Mouse (Mus musculus) limb, embryonic 11.5 days (tissue): Measurements from ENCODE around the gene Pgs1. TPM values are rescaled to one million over a fixed set of nuclear protein-coding genes. Genes with fewer than 3 reads are reported as not detected.

Experiments
- ATAC-seq: fragments of 200-750 bp; cut with Nextera tagmentation; 2 replicates; pipeline ENCODE4 v1.8.0; 2017; ENCODE audit warnings: low read depth; ENCODE audit not compliant: insufficient number of reproducible peaks, low FRiP score, low TSS enrichment
- DNase-seq: peaks from one replicate; pipeline ENCODE4 v3.0.0-alpha.2; 2015; ENCODE audit warnings: low spot score
- H3K27ac ChIP-seq: fragments of 300-500 bp; sonication (generic); replicated peaks from 2 replicates; pipeline ENCODE4 v1.5.1; 2014; ENCODE audit warnings: low read depth, mild to moderate bottlenecking, low read length
- H3K27me3 ChIP-seq: fragments of 300-500 bp; sonication (generic); 2 replicates; pipeline ENCODE4 v1.6.1; 2014; ENCODE audit warnings: mild to moderate bottlenecking, low read length, mixed read lengths; ENCODE audit not compliant: control insufficient read depth, insufficient read depth
- H3K36me3 ChIP-seq: fragments of 300-500 bp; sonication (generic); 2 replicates; pipeline ENCODE4 v1.6.1; 2014; ENCODE audit warnings: mild to moderate bottlenecking, low read length, moderate library complexity, mixed read lengths; ENCODE audit not compliant: control insufficient read depth, insufficient read depth
- H3K4me1 ChIP-seq: fragments of 300-500 bp; sonication (generic); 2 replicates; pipeline ENCODE4 v1.6.1; 2014; ENCODE audit warnings: low read length, mixed read lengths; ENCODE audit not compliant: control insufficient read depth, insufficient read depth
- H3K4me2 ChIP-seq: fragments of 300-500 bp; sonication (generic); 2 replicates; pipeline ENCODE4 v1.6.1; 2014; ENCODE audit warnings: low read depth, mild to moderate bottlenecking, moderate library complexity; ENCODE audit not compliant: severe bottlenecking
- H3K4me3 ChIP-seq: fragments of 300-500 bp; sonication (generic); 2 replicates; pipeline ENCODE4 v1.5.1; 2014; ENCODE audit warnings: low read depth, low read length
- H3K9ac ChIP-seq: fragments of 300-500 bp; sonication (generic); 2 replicates; pipeline ENCODE4 v1.6.1; 2014; ENCODE audit warnings: mild to moderate bottlenecking, low read length
- H3K9me3 ChIP-seq: fragments of 300-500 bp; sonication (generic); 2 replicates; pipeline ENCODE4 v1.6.1; 2016; ENCODE audit warnings: low read length; ENCODE audit not compliant: control insufficient read depth
- WGBS: fragments of 180-500 bp; shearing (Covaris S2); extraction: QIAGEN DNeasy Blood & Tissue Kit; methylation state at CpG from one replicate; pipeline ENCODE4 v1.1.7; 2014; 5-methylcytosine and 5-hydroxymethylcytosine counted together
- polyA plus RNA-seq: library from polyadenylated mRNA; unstranded; fragments of >200 nt; fragmentation: Nextera tagmentation; extraction: Ambion mirVana; gene quantifications from 2 replicates; pipeline ENCODE4 v1.2.1, GENCODE M21; 2014

The Pgs1 gene
- polyA plus RNA-seq, 1 experiment from 2014 or later = 38.4 TPM

- no peak overlapping the region for H3K4me3 ChIP-seq
- H3K9ac ChIP-seq = no peak overlapping the region
- DNase-seq (no peak), ATAC-seq (no peak)
- WGBS = 94% methylated on average over 4 of the region's 4 CpGs
- H3K4me2 ChIP-seq = no peak overlapping the region
- H3K36me3 ChIP-seq = peaks cover 11% of the 10 kb centered on the region
- no peak overlapping the region for H3K27ac ChIP-seq
- no peaks in the 10 kb centered on the region for H3K27me3 ChIP-seq
- H3K9me3 ChIP-seq = no peaks in the 10 kb centered on the region
- peaks cover 19% of the 10 kb centered on the region for H3K4me1 ChIP-seq
Observed at GRCm38 (mm10) chr11:117998356-117998755, 12.3 kb downstream of the Pgs1 start.

GRCm38 (mm10) chr11:117999260-117999934, 13.3 kb downstream of the Pgs1 start:
- Histone ChIP-seq H3K4me2 (no peak overlapping the region), H3K27me3 (no peaks in the 10 kb centered on the region), H3K4me1 (peaks cover 9% of the 10 kb centered on the region), H3K4me3 (no peak overlapping the region), H3K9ac (no peak overlapping the region), H3K36me3 (peaks cover 15% of the 10 kb centered on the region), H3K27ac (no peak overlapping the region), H3K9me3 (no peaks in the 10 kb centered on the region)
- DNase-seq = no peak
- ATAC-seq = no peak
- WGBS = 88% methylated on average over 6 of the region's 6 CpGs

- Histone ChIP-seq H3K9ac (no peak overlapping the region), H3K4me1 (peaks cover 5% of the 10 kb centered on the region; the same call in 1 of the 2 replicates), H3K27ac (no peak overlapping the region), H3K36me3 (peaks cover 17% of the 10 kb centered on the region), H3K4me2 (no peak overlapping the region), H3K4me3 (no peak overlapping the region), H3K27me3 (no peaks in the 10 kb centered on the region), H3K9me3 (no peaks in the 10 kb centered on the region)
- WGBS = 79% methylated on average over 1 of the region's 1 CpGs
- DNase-seq = no peak
- ATAC-seq = no peak
Observed at GRCm38 (mm10) chr11:118000083-118000482, 14.0 kb downstream of the Pgs1 start.

GRCm38 (mm10) chr11:118000565-118001215, 14.6 kb downstream of the Pgs1 start:
- ATAC-seq = no peak
- Histone ChIP-seq H3K4me1 (peaks cover 4% of the 10 kb centered on the region; the same call in 1 of the 2 replicates), H3K4me3 (no peak overlapping the region), H3K36me3 (peaks cover 23% of the 10 kb centered on the region), H3K27me3 (no peaks in the 10 kb centered on the region), H3K4me2 (no peak overlapping the region), H3K9ac (no peak overlapping the region), H3K27ac (no peak overlapping the region), H3K9me3 (no peaks in the 10 kb centered on the region)
- DNase-seq = no peak
- 87% methylated on average over 7 of the region's 7 CpGs for WGBS

- DNase-seq (no peak), ATAC-seq (no peak)
- Histone ChIP-seq H3K4me1 (peaks cover 4% of the 10 kb centered on the region), H3K9me3 (no peaks in the 10 kb centered on the region), H3K27me3 (no peaks in the 10 kb centered on the region), H3K4me2 (no peak overlapping the region), H3K27ac (no peak overlapping the region), H3K9ac (no peak overlapping the region), H3K4me3 (no peak overlapping the region), H3K36me3 (peaks cover 24% of the 10 kb centered on the region)
- WGBS = 93% methylated on average over 14 of the region's 14 CpGs
Observed at GRCm38 (mm10) chr11:118003176-118003575, 17.1 kb downstream of the Pgs1 start.

GRCm38 (mm10) chr11:118003718-118004117, 17.6 kb downstream of the Pgs1 start:
- H3K4me1 ChIP-seq = peaks cover 4% of the 10 kb centered on the region
- no peak for DNase-seq

GRCm38 (mm10) chr11:118004217-118004616, 18.1 kb downstream of the Pgs1 start:
- 87% methylated on average over 5 of the region's 5 CpGs for WGBS
- Histone ChIP-seq H3K9me3 (no peaks in the 10 kb centered on the region), H3K27ac (no peak overlapping the region), H3K9ac (no peak overlapping the region), H3K4me1 (peaks cover 6% of the 10 kb centered on the region), H3K27me3 (no peaks in the 10 kb centered on the region), H3K36me3 (peaks cover 24% of the 10 kb centered on the region), H3K4me3 (no peak overlapping the region), H3K4me2 (no peak overlapping the region)
- DNase-seq (no peak), ATAC-seq (no peak)

More at GRCm38 (mm10) chr11:118003718-118004117, 17.6 kb downstream of the Pgs1 start:
- Histone ChIP-seq H3K4me2 (no peak overlapping the region), H3K4me3 (no peak overlapping the region), H3K9ac (no peak overlapping the region), H3K27me3 (no peaks in the 10 kb centered on the region), H3K27ac (no peak overlapping the region), H3K36me3 (peaks cover 24% of the 10 kb centered on the region), H3K9me3 (no peaks in the 10 kb centered on the region)
- 81% methylated on average over 5 of the region's 5 CpGs for WGBS
- ATAC-seq = no peak

GRCm38 (mm10) chr11:118007460-118008143, 21.5 kb downstream of the Pgs1 start:
- H3K9ac ChIP-seq = no peak overlapping the region
- 66% methylated on average over 8 of the region's 8 CpGs for WGBS
- no peak for ATAC-seq
- H3K27me3 ChIP-seq = no peaks in the 10 kb centered on the region
- H3K9me3 ChIP-seq = no peaks in the 10 kb centered on the region
- no peak overlapping the region for H3K4me3 ChIP-seq
- no peak overlapping the region for H3K4me2 ChIP-seq
- H3K36me3 ChIP-seq = peaks cover 14% of the 10 kb centered on the region
- H3K27ac ChIP-seq = no peak overlapping the region
- no peak for DNase-seq
- peaks cover 12% of the 10 kb centered on the region for H3K4me1 ChIP-seq
